In genomic region chr12:71201753-71202152, GRCm38 (mm10) we compare ENCODE assay signal across 18 mouse cellular contexts.
DNase-seq lines count a peak whose midpoint lies in the region; ATAC-seq and TF ChIP-seq lines count a peak whose summit lies in the region.
"Had no signal": no experiment of that assay in that cellular context is flagged by ENCODE, and none has a peak within 500 bp of the region (broad histone marks: within the 10 kb centered on the region; RNA-seq: fewer than 3 reads in every experiment).

No protein-coding gene starts in this region.

- no peaks in the 10 kb centered on the region for H3K27me3 ChIP-seq in heart, embryonic 11.5 days (ENCODE audit: control insufficient read depth, insufficient read depth, low read length)
- H3K27me3 ChIP-seq in kidney, adult 2 months (replicated peaks; ENCODE audit: control insufficient read depth, insufficient read depth, low read length), result no peaks in the 10 kb centered on the region
- H3K27me3 ChIP-seq in stomach, embryonic 14.5 days (ENCODE audit: control insufficient read depth, insufficient read depth, low read length), result no peaks in the 10 kb centered on the region
- no peaks in the 10 kb centered on the region for H3K27me3 ChIP-seq in stomach, postnatal 0 days (ENCODE audit: control insufficient read depth, insufficient read depth, low read length)
- H3K27me3 ChIP-seq: hindbrain, embryonic 13.5 days; midbrain, embryonic 13.5 days had no signal

- H3K9ac ChIP-seq in heart, embryonic 11.5 days (ENCODE audit: low read depth, low read length), result no peak overlapping the region
- H3K9ac ChIP-seq in stomach, embryonic 14.5 days (replicated peaks; ENCODE audit: low read depth, low read length), result no peak overlapping the region
- H3K9ac ChIP-seq in stomach, postnatal 0 days (ENCODE audit: low read length), result no peak overlapping the region
- H3K9ac ChIP-seq: hindbrain, embryonic 13.5 days; liver, postnatal 0 days; midbrain, embryonic 13.5 days had no signal

- no peaks in the 10 kb centered on the region; the same call in 1 of the 2 replicates for H3K36me3 ChIP-seq in heart, embryonic 11.5 days (ENCODE audit: control insufficient read depth, insufficient read depth, low read length)
- H3K36me3 ChIP-seq in kidney, adult 2 months (ENCODE audit: control insufficient read depth, insufficient read depth, low read length), result no peaks in the 10 kb centered on the region
- peaks cover 10% of the 10 kb centered on the region for H3K36me3 ChIP-seq in stomach, embryonic 14.5 days (ENCODE audit: control insufficient read depth, insufficient read depth, low read length)
- no peaks in the 10 kb centered on the region; the same call in 1 of the 2 replicates for H3K36me3 ChIP-seq in stomach, postnatal 0 days (ENCODE audit: control insufficient read depth, insufficient read depth, low read length)

- H3K4me3 ChIP-seq in heart, embryonic 11.5 days (ENCODE audit: low read depth, low read length), result no peak overlapping the region
- H3K4me3 ChIP-seq in kidney, adult 2 months (ENCODE audit: insufficient read depth, low read depth, low read length), result no peak overlapping the region
- no peak overlapping the region for H3K4me3 ChIP-seq in stomach, embryonic 14.5 days (ENCODE audit: low read depth, low read length)
- no peak overlapping the region for H3K4me3 ChIP-seq in stomach, postnatal 0 days (ENCODE audit: low read depth, low read length)
- H3K4me3 ChIP-seq: hindbrain, embryonic 13.5 days; midbrain, embryonic 13.5 days had no signal

- no peak for TF ChIP-seq CTCF in kidney, adult 2 months (conservative IDR thresholded peaks at IDR 0.05; ENCODE audit: insufficient read depth, insufficient read length, low read depth, low read length)
- no peak for TF ChIP-seq CTCF in stomach, postnatal 0 days (IDR thresholded peaks at IDR 0.05; ENCODE audit: low read depth)

- H3K27ac ChIP-seq in heart, embryonic 11.5 days (ENCODE audit: low read depth, low read length), result 0 out of 2 replicates have a peak overlapping the region, but pooled peaks have one; percentile 50
- H3K27ac ChIP-seq in kidney, adult 2 months (ENCODE audit: insufficient read depth, low read depth, low read length), result no peak overlapping the region
- H3K27ac ChIP-seq in stomach, embryonic 14.5 days (ENCODE audit: low read length), result peak overlapping the region; percentile 62
- no peak overlapping the region for H3K27ac ChIP-seq in stomach, postnatal 0 days (replicated peaks)
- H3K27ac ChIP-seq: hindbrain, embryonic 13.5 days; midbrain, embryonic 13.5 days had no signal

- no peak overlapping the region for H3K4me2 ChIP-seq in heart, embryonic 11.5 days
- no peak overlapping the region for H3K4me2 ChIP-seq in stomach, embryonic 14.5 days (replicated peaks; ENCODE audit: low read depth, low read length)
- H3K4me2 ChIP-seq in stomach, postnatal 0 days (replicated peaks; ENCODE audit: low read depth), result no peak overlapping the region
- H3K4me2 ChIP-seq: hindbrain, embryonic 13.5 days; midbrain, embryonic 13.5 days had no signal

- H3K9me3 ChIP-seq in heart, embryonic 11.5 days (replicated peaks; ENCODE audit: control insufficient read depth, low read length), result no peaks in the 10 kb centered on the region
- no peaks in the 10 kb centered on the region for H3K9me3 ChIP-seq in stomach, embryonic 14.5 days (ENCODE audit: control insufficient read depth, low read depth, low read length)
- no peaks in the 10 kb centered on the region for H3K9me3 ChIP-seq in stomach, postnatal 0 days (ENCODE audit: control insufficient read depth, low read length)
- H3K9me3 ChIP-seq: hindbrain, embryonic 13.5 days; midbrain, embryonic 13.5 days had no signal

- H3K4me1 ChIP-seq in heart, embryonic 11.5 days (ENCODE audit: control insufficient read depth, insufficient read depth, low read length), result peaks cover 9% of the 10 kb centered on the region; the same call in 1 of the 2 replicates
- H3K4me1 ChIP-seq in kidney, adult 2 months (ENCODE audit: control insufficient read depth, insufficient read depth, low read length), result no peaks in the 10 kb centered on the region
- H3K4me1 ChIP-seq in stomach, embryonic 14.5 days (ENCODE audit: control insufficient read depth, insufficient read depth, low read length), result no peaks in the 10 kb centered on the region; the same call in 1 of the 2 replicates
- H3K4me1 ChIP-seq in stomach, postnatal 0 days (replicated peaks; ENCODE audit: control insufficient read depth, insufficient read depth), result no peaks in the 10 kb centered on the region
- H3K4me1 ChIP-seq: hindbrain, embryonic 13.5 days had no signal

- no peak for ATAC-seq in heart, embryonic 11.5 days (replicated peaks; ENCODE audit: insufficient number of reproducible peaks, low FRiP score, low TSS enrichment)
- ATAC-seq in stomach, embryonic 14.5 days (ENCODE audit: insufficient number of reproducible peaks, insufficient read depth, low FRiP score, low read depth), result no peak
- no peak for ATAC-seq in stomach, postnatal 0 days (ENCODE audit: low FRiP score, low TSS enrichment)
- ATAC-seq: forebrain, embryonic 16.5 days; liver, postnatal 0 days; midbrain, embryonic 13.5 days had no signal

- no peak for DNase-seq in heart, postnatal 25 days (ENCODE audit: low spot score)
- DNase-seq in kidney, adult 2 months, result peak; percentile 8
- DNase-seq in kidney, postnatal 10 days, result no peak
- DNase-seq in stomach, postnatal 0 days (ENCODE audit: low spot score), result no peak
- no peak for DNase-seq in adrenal gland, adult 18-20 months (ENCODE audit: low spot score in 2 of 2)
- no peak for DNase-seq in cerebellum, adult 18-20 months
- DNase-seq: adrenal gland, adult 8-10 months; cerebellum, adult 11 months; cerebellum, postnatal 25 days; kidney, adult 8-10 months; liver; liver, postnatal 0 days; thymus, adult 18-20 months had no signal

- intact Hi-C loops in heart, postnatal 25 days (cut with DNase I), result no loop called here

- no peak for TF ChIP-seq POLR2A in kidney, adult 2 months (IDR thresholded peaks at IDR 0.05; ENCODE audit: low read depth, low read length)

- 56% methylated on average over 5 of the region's 5 CpGs for WGBS in heart, embryonic 11.5 days (ENCODE audit: insufficient replicate concordance)
- 61% methylated on average over 5 of the region's 5 CpGs for WGBS in kidney, adult 2 months
- 62% methylated on average over 5 of the region's 5 CpGs for WGBS in stomach, embryonic 14.5 days
- 55% methylated on average over 5 of the region's 5 CpGs for WGBS in stomach, postnatal 0 days

- no peak for TF ChIP-seq EP300 in stomach, postnatal 0 days (optimal IDR thresholded peaks at IDR 0.05)

Comparison
In these comparisons a context has a peak if more than half of its experiments do, and no peak if none do; other contexts are left out.
1. H3K27ac ChIP-seq: peak in heart, embryonic 11.5 days (single experiment) and stomach, embryonic 14.5 days (single experiment); none in kidney, adult 2 months (single experiment) and stomach, postnatal 0 days (single experiment).